Mouse (Mus musculus) urinary bladder, adult 2 months (tissue): Measurements from ENCODE around the gene Zscan22. TPM values are rescaled to one million over a fixed set of nuclear protein-coding genes. Genes with fewer than 3 reads are reported as not detected.
"Not testable (repeated sequence)": the region's sequence is repeated elsewhere in the genome, so short reads cannot be mapped to it uniquely, and the experiment has no call there.

ENCODE experiments used
- DNase-seq: peaks from one replicate; pipeline ENCODE4 v3.0.0; 2022; ENCODE audit warnings: low spot score
- polyA plus RNA-seq: library from polyadenylated mRNA; depleted of rRNA; stranded (reverse); fragments of >200 nt; gene quantifications from 2 replicates; pipeline ENCODE4 v1.2.3, GENCODE M21; 2012; rRNA removed

Gene Zscan22
- polyA plus RNA-seq = 11.4 and 12.3 TPM in 2 replicates

- peak; percentile 75 for DNase-seq
Observed at GRCm38 (mm10) chr7:12897655-12898410, at the start of gene Zscan22. Gene Zscan22, plus strand, starts transcription at chr7:12897815.

GRCm38 (mm10) chr7:12874301-12874700 lies 23.3 kb upstream of the Zscan22 start:
- DNase-seq = no peak

GRCm38 (mm10) chr7:12880036-12880435 lies 17.6 kb upstream of the Zscan22 start:
- DNase-seq = no peak

- DNase-seq = not testable (repeated sequence)
Observed at GRCm38 (mm10) chr7:12880497-12880896, 17.1 kb upstream of the Zscan22 start.

- peak; percentile 78 for DNase-seq
Observed at GRCm38 (mm10) chr7:12880911-12881660, 16.5 kb upstream of the Zscan22 start, which contains the start of gene Zfp128. Gene Zfp128, plus strand, starts transcription at chr7:12881177.

DNA sequence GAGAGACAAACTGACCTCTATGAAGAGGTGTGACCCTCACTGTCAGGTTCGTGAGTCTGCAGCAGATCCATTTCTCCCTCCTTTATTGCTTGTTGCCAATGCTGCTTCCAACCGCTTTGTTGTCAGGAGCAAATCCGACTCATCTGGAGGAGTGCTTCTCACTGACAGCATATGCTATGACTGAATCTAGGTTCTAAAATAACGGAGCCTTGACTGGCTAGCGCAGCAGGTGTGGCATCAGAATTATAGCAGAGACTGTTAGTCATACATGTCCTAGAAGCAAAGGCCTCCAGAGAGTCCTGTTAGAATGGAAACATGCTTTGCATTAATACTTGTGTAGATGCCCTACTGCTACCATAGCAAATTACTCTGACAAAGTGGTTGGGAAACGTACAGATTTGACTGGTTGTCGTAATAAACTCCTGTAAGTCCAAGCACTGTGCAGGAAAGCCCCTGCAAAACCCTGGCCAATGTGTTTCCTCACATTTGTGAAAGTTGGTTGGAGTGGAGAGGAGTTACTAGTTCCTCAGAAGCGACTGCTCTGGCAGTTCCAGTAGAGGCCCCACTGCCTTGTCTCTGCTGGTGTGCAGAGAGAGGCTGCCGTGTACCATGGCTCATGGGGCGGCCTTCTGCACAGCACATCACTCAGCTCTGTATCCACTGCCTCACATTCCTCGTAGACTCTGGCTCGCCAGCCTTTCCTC lies 10.9 kb upstream of the Zscan22 start:
- DNase-seq = no peak

- DNase-seq = no peak
Observed at GRCm38 (mm10) chr7:12887585-12887984, 10.0 kb upstream of the Zscan22 start.

GRCm38 (mm10) chr7:12890928-12891327 lies 6.7 kb upstream of the Zscan22 start:
- no peak for DNase-seq

DNA sequence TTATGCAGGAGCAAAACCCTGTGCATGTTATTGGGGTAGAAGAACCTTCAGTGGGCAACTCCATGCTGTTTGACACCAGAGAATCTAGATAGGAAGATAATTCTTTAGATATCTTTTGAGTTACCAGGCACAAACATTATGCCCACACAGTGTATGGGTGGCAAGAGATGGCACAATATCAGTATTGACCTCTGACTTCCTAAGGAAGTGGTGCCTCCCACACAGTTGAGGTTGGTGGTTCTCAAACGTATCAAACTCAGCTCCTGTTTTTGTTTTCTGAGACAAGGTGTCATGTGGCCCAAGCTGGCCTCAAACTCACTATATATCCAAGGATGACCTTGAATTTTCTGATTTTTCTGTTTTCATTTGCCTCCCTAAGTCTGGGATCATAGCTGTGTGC lies 6.3 kb upstream of the Zscan22 start:
- DNase-seq = no peak

DNA sequence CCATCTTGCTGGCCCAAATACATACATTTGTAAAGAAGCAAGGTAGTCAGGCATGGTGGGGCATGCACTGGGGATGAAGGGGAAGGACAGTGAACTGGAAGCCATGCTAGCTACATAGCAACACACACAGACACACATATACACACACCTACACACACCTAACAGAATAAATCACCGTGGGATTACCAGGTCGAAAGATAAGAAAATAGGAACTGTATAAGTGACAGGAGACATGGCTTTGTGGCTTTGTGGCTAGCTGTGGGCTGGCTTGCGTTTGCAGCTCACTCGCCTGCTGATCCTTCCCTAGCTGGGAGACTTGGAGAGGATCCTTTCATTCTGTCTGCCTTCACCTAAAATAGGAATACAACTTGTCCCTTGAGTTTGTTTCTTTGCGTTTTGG lies 3.9 kb downstream of the Zscan22 start:
- DNase-seq = no peak

- no peak for DNase-seq
Observed at GRCm38 (mm10) chr7:12903623-12904022, 6.0 kb downstream of the Zscan22 start.

DNA sequence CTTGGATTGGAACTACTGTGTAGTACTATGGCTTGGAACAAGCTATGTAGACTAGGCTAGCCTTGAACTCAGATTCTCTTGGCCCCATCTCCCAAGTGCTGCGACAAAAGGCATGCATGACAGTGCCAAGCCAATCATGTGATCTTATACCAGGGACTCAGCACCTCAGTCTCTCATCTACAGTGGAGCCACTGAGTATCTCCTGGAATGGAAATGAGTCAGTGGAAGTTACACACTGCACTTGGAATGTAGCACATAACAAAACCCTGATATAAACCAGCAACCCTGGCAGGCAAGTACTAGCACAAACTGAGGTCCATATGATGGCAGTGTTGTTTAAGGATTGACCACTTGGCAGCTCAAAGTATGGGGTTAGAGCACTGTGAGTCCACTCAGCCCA lies 7.5 kb downstream of the Zscan22 start:
- no peak for DNase-seq

GRCm38 (mm10) chr7:12909498-12909962 lies 11.9 kb downstream of the Zscan22 start:
- DNase-seq = no peak

- DNase-seq = peak; percentile 39
Observed at GRCm38 (mm10) chr7:12910181-12910668, 12.6 kb downstream of the Zscan22 start.

- DNase-seq = no peak
Observed at GRCm38 (mm10) chr7:12913556-12913955, 15.9 kb downstream of the Zscan22 start.

DNA sequence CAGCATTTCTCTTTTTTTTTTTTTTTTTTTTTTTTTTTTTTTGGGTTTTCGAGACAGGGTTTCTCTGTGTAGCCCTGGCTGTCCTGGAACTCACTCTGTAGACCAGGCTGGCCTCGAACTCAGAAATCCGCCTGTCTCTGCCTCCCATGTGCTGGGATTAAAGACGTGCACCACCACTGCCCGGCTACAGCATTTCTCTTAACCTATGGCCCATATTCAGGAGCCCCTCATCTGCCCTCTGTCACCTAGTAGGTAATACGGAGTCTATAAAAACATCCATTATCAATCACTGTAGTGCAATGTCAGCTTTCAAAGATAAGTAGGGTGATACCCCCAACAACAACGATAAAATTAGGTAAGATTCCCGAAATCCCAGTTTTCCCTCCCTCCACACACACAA lies 22.9 kb downstream of the Zscan22 start:
- DNase-seq = not testable (repeated sequence)

GRCm38 (mm10) chr7:12921318-12921704 lies 23.7 kb downstream of the Zscan22 start:
- DNase-seq = no peak

DNA sequence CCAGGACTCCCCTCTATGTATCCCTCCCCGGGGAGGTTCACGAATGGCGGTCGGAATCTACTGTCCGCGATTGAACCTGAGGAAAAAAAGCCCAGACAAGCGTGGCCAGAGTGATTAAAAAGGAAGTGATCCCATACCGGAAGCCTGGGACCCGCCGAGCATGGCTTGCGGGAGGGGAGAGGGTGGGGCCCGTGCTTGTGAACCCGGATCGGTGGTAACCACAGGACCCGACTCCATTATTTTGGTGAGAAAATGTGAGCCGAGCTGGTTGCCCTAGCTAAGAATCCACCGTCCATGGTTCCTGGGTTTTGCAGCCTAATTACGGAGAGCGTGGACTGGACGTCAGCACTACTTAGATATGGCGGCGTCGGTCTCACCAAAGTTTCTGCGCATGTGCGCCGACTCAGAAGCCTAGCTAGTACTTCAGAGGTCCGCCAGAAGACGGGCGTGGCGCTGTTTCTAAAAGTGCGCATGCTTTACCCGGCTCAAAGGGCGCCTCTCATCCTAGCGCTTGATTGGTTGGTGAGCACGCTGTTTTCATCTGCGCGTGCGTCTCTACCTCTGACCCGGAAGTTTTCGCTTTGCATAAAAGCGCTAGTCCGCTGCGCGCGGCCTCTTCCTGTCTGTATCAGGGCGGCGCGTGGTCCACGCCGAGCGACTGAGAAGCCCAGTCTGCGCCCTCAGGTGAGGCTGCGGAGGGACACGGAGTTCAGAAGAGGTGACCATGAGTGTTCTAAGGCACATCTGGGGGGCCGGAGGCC lies 24.3 kb downstream of the Zscan22 start, which contains the start of gene Rps5:
Gene Rps5, plus strand, starts transcription at position 586 of the 761 bp plus-strand sequence.
- DNase-seq = peak; percentile 93

- DNase-seq = no peak
Observed at GRCm38 (mm10) chr7:12922729-12923128, 25.1 kb downstream of the Zscan22 start.

DNA sequence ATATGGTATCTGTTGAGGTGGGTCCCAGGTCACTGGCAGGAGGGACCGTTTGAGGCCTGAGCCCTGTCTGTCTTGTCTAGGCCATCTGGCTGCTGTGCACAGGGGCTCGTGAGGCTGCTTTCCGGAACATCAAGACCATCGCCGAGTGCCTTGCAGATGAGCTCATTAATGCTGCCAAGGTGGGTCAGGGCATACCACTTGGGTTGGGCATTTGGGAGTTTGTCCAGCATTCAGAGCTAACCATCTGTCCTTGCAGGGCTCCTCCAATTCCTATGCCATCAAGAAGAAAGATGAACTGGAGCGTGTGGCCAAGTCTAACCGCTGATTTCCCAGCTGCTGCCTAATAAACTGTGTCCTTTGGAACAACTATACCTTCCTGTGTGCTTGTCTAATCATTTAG lies 28.7 kb downstream of the Zscan22 start:
- DNase-seq = no peak

DNA sequence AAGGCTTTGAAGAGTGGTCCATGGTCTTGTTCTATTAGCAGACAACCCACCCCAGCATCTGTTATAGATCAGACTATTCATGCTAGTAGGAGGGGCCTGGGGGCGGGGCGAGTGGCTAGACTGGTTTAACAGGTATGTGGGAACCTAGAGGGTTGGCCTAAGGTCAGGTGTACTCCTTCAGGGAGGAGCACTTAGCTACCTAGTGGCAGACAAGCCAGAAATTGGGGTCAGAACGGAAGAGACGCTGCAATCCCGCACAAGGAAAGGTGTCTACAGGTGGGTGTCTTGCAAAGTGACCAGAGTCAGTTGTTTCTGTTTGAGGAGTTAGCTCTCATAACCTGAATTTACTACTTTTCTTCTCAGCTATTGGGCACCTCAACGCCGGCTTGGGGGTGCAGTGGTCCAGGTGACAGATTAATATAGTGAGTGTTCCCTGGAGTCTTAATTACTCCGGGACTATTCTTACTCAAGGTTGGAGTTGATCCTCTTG lies 29.6 kb downstream of the Zscan22 start, which contains the start of gene Rnf225:
Gene Rnf225, plus strand, starts transcription at position 226 of the 490 bp plus-strand sequence.
- peak; percentile 57 for DNase-seq
